9 mouse cellular contexts compared by ENCODE assay signal in the genomic region with DNA sequence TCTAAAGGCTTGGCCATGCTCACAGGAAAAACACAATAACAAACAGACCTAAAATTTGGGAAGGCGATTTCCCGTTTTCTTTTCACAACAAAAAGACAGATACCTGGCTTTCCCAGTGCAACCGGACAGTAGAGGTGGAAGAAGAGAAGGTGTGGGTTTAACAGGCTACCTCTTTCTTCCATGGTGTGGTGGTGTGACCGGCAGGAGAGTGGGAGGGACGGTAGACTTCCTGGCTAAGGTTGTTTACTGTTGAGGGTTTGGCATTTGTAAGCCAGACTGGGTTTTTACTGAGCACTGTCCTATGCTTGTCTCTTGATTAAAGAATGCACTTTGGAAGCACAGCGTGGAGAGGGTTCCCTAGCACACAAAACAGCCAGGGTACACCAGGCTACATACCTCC. TPM values are rescaled to one million over a fixed set of nuclear protein-coding genes. Genes with fewer than 3 reads are reported as not detected.
A peak's percentile ranks its signal among the peaks of the same experiment; 100 is the strongest.
DNase-seq lines count a peak whose midpoint lies in the region; ATAC-seq and TF ChIP-seq lines count a peak whose summit lies in the region.
"Had no signal": no experiment of that assay in that cellular context is flagged by ENCODE, and none has a peak within 500 bp of the region (broad histone marks: within the 10 kb centered on the region; RNA-seq: fewer than 3 reads in every experiment).

No protein-coding gene starts in this region.

- 40% methylated on average over 6 of the region's 6 CpGs for WGBS in lung, embryonic 16.5 days
- WGBS in forebrain, embryonic 10.5 days: 31% methylated on average over 6 of the region's 6 CpGs
- WGBS in intestine, postnatal 0 days: 45% methylated on average over 6 of the region's 6 CpGs
- WGBS in stomach, embryonic 15.5 days: 40% methylated on average over 6 of the region's 6 CpGs

- no peaks in the 10 kb centered on the region for H3K27me3 ChIP-seq in lung, embryonic 16.5 days (ENCODE audit: control insufficient read depth, insufficient read depth, low read depth, low read length)
- no peaks in the 10 kb centered on the region for H3K27me3 ChIP-seq in forebrain, embryonic 10.5 days (ENCODE audit: poor library complexity, severe bottlenecking)
- H3K27me3 ChIP-seq in intestine, postnatal 0 days (replicated peaks; ENCODE audit: control insufficient read depth, insufficient read depth, low read length): no peaks in the 10 kb centered on the region
- H3K27me3 ChIP-seq in stomach, embryonic 15.5 days (replicated peaks): no peaks in the 10 kb centered on the region

- no peaks in the 10 kb centered on the region for H3K9me3 ChIP-seq in lung, embryonic 16.5 days (ENCODE audit: control insufficient read depth, low read length)
- peaks cover 3% of the 10 kb centered on the region; the same call in 1 of the 2 replicates for H3K9me3 ChIP-seq in forebrain, embryonic 10.5 days
- H3K9me3 ChIP-seq in intestine, postnatal 0 days (ENCODE audit: control insufficient read depth): no peaks in the 10 kb centered on the region
- no peaks in the 10 kb centered on the region for H3K9me3 ChIP-seq in stomach, embryonic 15.5 days

- H3K9ac ChIP-seq in lung, embryonic 16.5 days (ENCODE audit: low read length): no peak overlapping the region
- no peak overlapping the region for H3K9ac ChIP-seq in intestine, postnatal 0 days (ENCODE audit: low read depth, low read length)
- no peak overlapping the region for H3K9ac ChIP-seq in stomach, embryonic 15.5 days

- DNase-seq in lung, postnatal 10 days: no peak
- DNase-seq in forebrain, embryonic 10.5 days (ENCODE audit: extremely low spot score, low spot score): no peak
- DNase-seq in Muller cell, postnatal 12 days (ENCODE audit: inconsistent ontology term): no peak
- no peak for DNase-seq in left cerebral cortex, adult 2 months (ENCODE audit: extremely low spot score in 1 of 2, low spot score in 2 of 2)
- DNase-seq: kidney, postnatal 36 days; lung, adult 2 months had no signal

- intact Hi-C loops in left cerebral cortex, adult 2 months (cut with DNase I): no loop called here

- no peak for TF ChIP-seq CTCF in intestine, postnatal 0 days (IDR thresholded peaks at IDR 0.05; ENCODE audit: low read depth)
- no peak for TF ChIP-seq CTCF in left cerebral cortex, adult 2 months (IDR thresholded peaks at IDR 0.05)

- H3K36me3 ChIP-seq in lung, embryonic 16.5 days (ENCODE audit: control insufficient read depth, insufficient read depth, low read length): no peaks in the 10 kb centered on the region
- no peaks in the 10 kb centered on the region for H3K36me3 ChIP-seq in forebrain, embryonic 10.5 days (replicated peaks)
- H3K36me3 ChIP-seq in intestine, postnatal 0 days (ENCODE audit: control insufficient read depth, insufficient read depth): no peaks in the 10 kb centered on the region
- H3K36me3 ChIP-seq in stomach, embryonic 15.5 days: no peaks in the 10 kb centered on the region

- H3K4me2 ChIP-seq in lung, embryonic 16.5 days (ENCODE audit: low read depth, low read length): peak overlapping the region; percentile 43
- H3K4me2 ChIP-seq in intestine, postnatal 0 days (replicated peaks; ENCODE audit: low read depth): peak overlapping the region; percentile 49; the same call in 1 of the 2 replicates
- H3K4me2 ChIP-seq in stomach, embryonic 15.5 days: peak overlapping the region; percentile 31

- H3K4me3 ChIP-seq in lung, embryonic 16.5 days (ENCODE audit: low read length): peak overlapping the region; percentile 19; the same call in 1 of the 2 replicates
- peak overlapping the region; percentile 47 for H3K4me3 ChIP-seq in forebrain, embryonic 10.5 days
- 0 out of 2 replicates have a peak overlapping the region, but pooled peaks have one; percentile 17 for H3K4me3 ChIP-seq in intestine, postnatal 0 days (ENCODE audit: low read depth, low read length)
- H3K4me3 ChIP-seq in stomach, embryonic 15.5 days (replicated peaks): no peak overlapping the region
- H3K4me3 ChIP-seq in left cerebral cortex, adult 2 months: no peak overlapping the region

- H3K27ac ChIP-seq in lung, embryonic 16.5 days (ENCODE audit: low read length): 0 out of 2 replicates have a peak overlapping the region, but pooled peaks have one; percentile 34
- peak overlapping the region; percentile 86 for H3K27ac ChIP-seq in forebrain, embryonic 10.5 days
- H3K27ac ChIP-seq in intestine, postnatal 0 days (ENCODE audit: low read depth, low read length): peak overlapping the region; percentile 22; the same call in 1 of the 2 replicates
- H3K27ac ChIP-seq in stomach, embryonic 15.5 days: no peak overlapping the region
- no peak overlapping the region for H3K27ac ChIP-seq in left cerebral cortex, adult 2 months

- peaks cover 22% of the 10 kb centered on the region for H3K4me1 ChIP-seq in lung, embryonic 16.5 days (replicated peaks; ENCODE audit: control insufficient read depth, insufficient read depth, low read length)
- peaks cover 31% of the 10 kb centered on the region for H3K4me1 ChIP-seq in forebrain, embryonic 10.5 days
- no peaks in the 10 kb centered on the region for H3K4me1 ChIP-seq in intestine, postnatal 0 days (replicated peaks; ENCODE audit: control insufficient read depth, insufficient read depth, low read length)
- H3K4me1 ChIP-seq in stomach, embryonic 15.5 days: 0 out of 2 replicates have a peak, but pooled peaks cover 4% of the 10 kb centered on the region

- ATAC-seq in lung, embryonic 16.5 days (ENCODE audit: low read depth): no peak
- ATAC-seq in intestine, postnatal 0 days: no peak
- ATAC-seq in stomach, embryonic 15.5 days (ENCODE audit: insufficient read depth, low FRiP score, low read depth): no peak

RNA-seq across cellular contexts. Expression of a gene that starts 45.9 kb away (rescaled TPM):
- polyA plus RNA-seq in lung, embryonic 16.5 days (2015; fragmentation: Nextera tagmentation; extraction: Ambion mirVana): 5.2 and 6.1 TPM in 2 replicates
- 3.4 and 4.1 TPM in 2 replicates for polyA plus RNA-seq in forebrain, embryonic 10.5 days (2016; fragmentation: Nextera tagmentation; extraction: Ambion mirVana)
- 2.2 TPM in 2 replicates for polyA plus RNA-seq in intestine, postnatal 0 days (2015; fragmentation: Nextera tagmentation; extraction: Ambion mirVana)
- 3.9 and 4.0 TPM in 2 replicates for polyA plus RNA-seq in stomach, embryonic 15.5 days (2015; fragmentation: Nextera tagmentation; extraction: Ambion mirVana)
- 1 to 10 TPM; 2.9 to 3.4 TPM for total RNA-seq in left cerebral cortex, adult 2 months (2021)

Comparison
In these comparisons a context has a peak if more than half of its experiments do, and no peak if none do; other contexts are left out.
1. H3K27ac ChIP-seq: peak in lung, embryonic 16.5 days (single experiment), forebrain, embryonic 10.5 days (single experiment) and intestine, postnatal 0 days (single experiment); none in stomach, embryonic 15.5 days (single experiment) and left cerebral cortex, adult 2 months (single experiment).
2. H3K4me3 ChIP-seq: peak in lung, embryonic 16.5 days (single experiment), forebrain, embryonic 10.5 days (single experiment) and intestine, postnatal 0 days (single experiment); none in stomach, embryonic 15.5 days (single experiment) and left cerebral cortex, adult 2 months (single experiment).
3. Peak in every context shown above with its lines, with median percentiles within 50 percentile points of each other: H3K4me2 ChIP-seq.